Mouse (Mus musculus): ENCODE results near the gene Rnf6.

DNA sequence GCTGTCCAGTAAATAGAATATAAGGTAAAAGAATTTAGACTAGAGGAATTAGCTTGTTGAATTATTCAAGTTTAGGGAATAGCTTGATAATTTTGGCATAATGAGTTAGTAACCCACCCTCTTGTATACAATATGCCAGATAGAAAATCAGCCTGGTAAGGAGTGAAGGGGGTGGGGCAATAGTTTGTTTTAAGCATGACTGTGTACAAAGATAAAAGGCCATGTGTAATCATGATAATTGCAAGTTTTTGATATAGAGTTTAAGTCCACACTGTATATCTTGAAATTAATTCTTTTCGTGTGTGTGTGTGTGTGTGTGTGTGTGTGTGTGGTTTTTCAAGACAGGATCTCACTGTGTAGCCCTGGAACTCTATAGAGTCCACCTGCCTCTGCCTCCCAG, 13.0 kb upstream of the Rnf6 start:
- TF ChIP-seq CTCF (IDR thresholded peaks at IDR 0.05; ENCODE audit: insufficient read depth, low read depth, low read length) = no peak
- no peak for TF ChIP-seq POLR2A (IDR thresholded peaks at IDR 0.05; ENCODE audit: insufficient read depth, low read depth, low read length)
